In genomic region chr13:28417929-28418881, GRCm38 (mm10) we compare ENCODE assay signal across 9 mouse cellular contexts.
DNase-seq lines count a peak whose midpoint lies in the region; ATAC-seq and TF ChIP-seq lines count a peak whose summit lies in the region.
"Had no signal": no experiment of that assay in that cellular context is flagged by ENCODE, and none has a peak within 500 bp of the region (broad histone marks: within the 10 kb centered on the region; RNA-seq: fewer than 3 reads in every experiment).

No protein-coding gene starts in this region.

- peak; percentile 90 for DNase-seq in brain, embryonic 14.5 days (ENCODE audit: low read depth)
- peak; percentile 50 for DNase-seq in heart, adult 8-10 months (ENCODE audit: low spot score)
- peak; percentile 33 for DNase-seq in kidney, adult 18-20 months
- DNase-seq in left cerebral cortex, postnatal 4 days = peak; percentile 39
- DNase-seq in mesoderm, embryonic 11.5 days (ENCODE audit: low read depth, low spot score) = peak; percentile 89
- DNase-seq in right cerebral cortex, postnatal 25 days = peak; percentile 56
- no peak for DNase-seq in Muller cell, postnatal 12 days (ENCODE audit: inconsistent ontology term)

- H3K4me3 ChIP-seq in embryonic facial prominence, embryonic 13.5 days = peak overlapping the region; percentile 33
- H3K4me3 ChIP-seq: erythroblast, embryonic 14.5 days had no signal

- ATAC-seq in embryonic facial prominence, embryonic 13.5 days (ENCODE audit: insufficient number of reproducible peaks, insufficient read depth, low FRiP score, low TSS enrichment, low read depth) = peak; percentile 82

- H3K4me1 ChIP-seq in embryonic facial prominence, embryonic 13.5 days = peaks cover 52% of the 10 kb centered on the region

- intact Hi-C loops in left cerebral cortex, postnatal 4 days (cut with DNase I) = loop anchor here (2.0 to 10.0 kb wide), 3 partner anchors 377 to 1419 kb away; no protein-coding TSS in a partner anchor

- TF ChIP-seq CTCF in brain, embryonic 14.5 days (IDR thresholded peaks at IDR 0.05; ENCODE audit: borderline replicate concordance, extremely low read depth, insufficient read depth, insufficient read length) = no peak

- peak overlapping the region; percentile 55 for H3K9ac ChIP-seq in embryonic facial prominence, embryonic 13.5 days

- no peaks in the 10 kb centered on the region for H3K9me3 ChIP-seq in embryonic facial prominence, embryonic 13.5 days

- WGBS in embryonic facial prominence, embryonic 13.5 days = 6% methylated on average over 11 of the region's 11 CpGs

- TF ChIP-seq POLR2A in brain, embryonic 14.5 days (IDR thresholded peaks at IDR 0.05; ENCODE audit: borderline replicate concordance, extremely low read depth, insufficient read depth, insufficient read length, poor library complexity, severe bottlenecking) = no peak

- no peaks in the 10 kb centered on the region for H3K27me3 ChIP-seq in embryonic facial prominence, embryonic 13.5 days

- H3K4me2 ChIP-seq in embryonic facial prominence, embryonic 13.5 days = peak overlapping the region; percentile 58

- peak overlapping the region; percentile 94 for H3K27ac ChIP-seq in embryonic facial prominence, embryonic 13.5 days

- no peaks in the 10 kb centered on the region for H3K36me3 ChIP-seq in embryonic facial prominence, embryonic 13.5 days
